Mouse (Mus musculus) C3H10T1/2 (cell line): ENCODE results near the gene Cabp1. TPM values are rescaled to one million over a fixed set of nuclear protein-coding genes. Genes with fewer than 3 reads are reported as not detected.

Source experiments
- polyA plus RNA-seq, 2 experiments: library from polyadenylated mRNA; unstranded; fragments of >200 nt; fragmentation: generic; extraction: Trizol; gene quantifications; one replicate each; pipeline ENCODE4 v1.2.1; 2012; ENCODE audit warnings: missing spikeins in 2 of 2

Cabp1 gene
- polyA plus RNA-seq: under 1 TPM; 0.04 to 0.15 TPM

DNA sequence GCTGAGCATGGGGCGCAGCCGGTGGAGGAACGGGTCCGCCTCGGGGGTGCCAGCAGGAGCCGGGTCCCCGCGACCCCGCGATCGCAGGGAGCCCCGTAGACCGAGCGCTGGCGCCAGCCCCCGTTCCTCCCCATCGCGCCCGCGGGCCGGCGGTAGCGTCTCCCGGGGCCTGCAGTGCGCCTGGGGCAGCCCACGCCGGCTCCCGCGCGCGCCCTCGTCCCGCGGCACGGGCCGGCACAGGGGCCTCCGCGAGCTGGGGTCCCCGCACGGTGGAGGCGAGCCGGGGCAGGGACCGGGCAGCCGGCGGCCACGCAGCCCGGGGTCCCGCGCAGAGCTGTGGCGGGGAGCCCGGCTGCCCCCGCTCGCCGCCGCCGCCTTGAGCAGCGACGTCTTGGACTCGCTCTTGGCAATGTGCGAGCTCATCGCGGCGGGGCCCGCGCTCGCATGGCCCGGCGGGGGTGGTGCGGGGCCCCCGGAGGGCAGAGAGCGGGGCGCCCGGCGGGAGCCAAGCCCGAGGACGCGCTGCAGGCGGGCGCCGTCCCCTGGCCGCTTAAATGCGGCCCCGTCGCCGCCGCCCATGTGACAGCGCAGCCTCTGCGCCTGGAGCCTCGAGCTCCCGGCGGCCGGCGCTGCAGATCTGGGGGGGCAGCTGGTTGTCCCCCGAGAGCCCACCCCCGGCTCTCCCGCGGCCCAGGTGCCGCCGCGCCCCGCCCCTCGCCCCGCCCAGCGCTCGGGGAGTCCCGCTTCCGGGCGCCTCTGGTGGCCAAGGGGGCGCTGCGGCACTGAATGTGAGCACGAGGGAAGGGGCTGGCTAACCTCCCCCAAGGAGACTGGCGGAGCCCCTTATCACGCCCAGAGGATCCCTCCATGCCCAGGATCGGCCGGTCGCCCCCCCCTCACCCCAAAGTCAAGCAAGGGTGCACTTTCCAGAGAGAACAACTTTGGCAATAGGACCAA is at the start of gene Cabp1:
TSS of gene Cabp1 (minus strand) at position 713 of the 957 bp plus-strand sequence.

GRCm38 (mm10) chr5:115235786-115236263 is 41.6 kb upstream of the Cabp1 start, which contains the start of gene Pop5:
Gene Pop5, plus strand, starts transcription at chr5:115235836.

DNA sequence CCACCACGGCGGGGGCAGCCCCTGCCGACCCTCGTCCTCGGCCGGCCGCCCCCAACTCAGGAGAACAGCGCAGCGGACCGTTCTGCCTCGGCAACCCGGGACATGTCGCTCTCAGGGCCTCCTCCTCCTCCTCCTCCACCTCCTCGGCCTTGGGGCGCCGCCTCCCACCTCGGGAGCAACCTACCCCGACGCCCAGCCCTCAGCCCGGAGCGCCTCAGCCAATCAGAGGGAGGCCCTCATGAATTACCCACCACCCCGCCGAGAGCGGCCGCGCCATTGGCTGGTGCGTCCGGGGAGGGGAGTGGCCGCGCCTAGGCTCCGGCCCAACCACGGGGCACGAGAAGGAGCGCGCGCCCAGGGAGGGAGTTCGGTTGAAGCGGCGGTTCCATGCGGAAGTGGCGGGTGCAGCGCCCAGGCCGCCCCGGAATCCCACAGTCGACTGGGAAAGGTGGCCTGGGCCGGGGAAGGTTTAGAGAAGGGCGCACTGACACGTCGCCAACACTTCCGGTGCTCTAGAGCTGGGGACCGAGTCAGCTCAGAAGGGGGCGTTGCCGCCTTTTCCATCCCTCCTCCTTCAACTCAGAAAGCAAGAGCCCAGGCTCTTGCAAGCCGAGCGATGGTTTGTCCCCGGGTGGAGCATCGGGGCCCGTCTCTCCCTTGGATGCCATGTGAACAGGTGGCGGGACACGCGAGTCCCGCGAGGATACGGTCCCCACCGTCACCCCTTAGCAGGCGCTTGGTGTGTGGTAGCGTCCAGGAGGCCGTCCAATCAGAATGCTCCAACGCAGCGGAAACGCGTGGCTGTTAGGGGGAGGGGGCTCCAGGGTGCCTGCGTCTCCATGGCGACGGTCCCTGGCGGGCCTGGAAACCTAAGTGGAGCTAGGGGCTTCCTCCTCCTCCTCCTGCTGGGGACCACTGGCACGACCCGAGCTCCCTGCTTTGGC is 35.9 kb downstream of the Cabp1 start, which contains the start of gene Mlec:
TSS of gene Mlec (minus strand) at position 140 of the 944 bp plus-strand sequence.

DNA sequence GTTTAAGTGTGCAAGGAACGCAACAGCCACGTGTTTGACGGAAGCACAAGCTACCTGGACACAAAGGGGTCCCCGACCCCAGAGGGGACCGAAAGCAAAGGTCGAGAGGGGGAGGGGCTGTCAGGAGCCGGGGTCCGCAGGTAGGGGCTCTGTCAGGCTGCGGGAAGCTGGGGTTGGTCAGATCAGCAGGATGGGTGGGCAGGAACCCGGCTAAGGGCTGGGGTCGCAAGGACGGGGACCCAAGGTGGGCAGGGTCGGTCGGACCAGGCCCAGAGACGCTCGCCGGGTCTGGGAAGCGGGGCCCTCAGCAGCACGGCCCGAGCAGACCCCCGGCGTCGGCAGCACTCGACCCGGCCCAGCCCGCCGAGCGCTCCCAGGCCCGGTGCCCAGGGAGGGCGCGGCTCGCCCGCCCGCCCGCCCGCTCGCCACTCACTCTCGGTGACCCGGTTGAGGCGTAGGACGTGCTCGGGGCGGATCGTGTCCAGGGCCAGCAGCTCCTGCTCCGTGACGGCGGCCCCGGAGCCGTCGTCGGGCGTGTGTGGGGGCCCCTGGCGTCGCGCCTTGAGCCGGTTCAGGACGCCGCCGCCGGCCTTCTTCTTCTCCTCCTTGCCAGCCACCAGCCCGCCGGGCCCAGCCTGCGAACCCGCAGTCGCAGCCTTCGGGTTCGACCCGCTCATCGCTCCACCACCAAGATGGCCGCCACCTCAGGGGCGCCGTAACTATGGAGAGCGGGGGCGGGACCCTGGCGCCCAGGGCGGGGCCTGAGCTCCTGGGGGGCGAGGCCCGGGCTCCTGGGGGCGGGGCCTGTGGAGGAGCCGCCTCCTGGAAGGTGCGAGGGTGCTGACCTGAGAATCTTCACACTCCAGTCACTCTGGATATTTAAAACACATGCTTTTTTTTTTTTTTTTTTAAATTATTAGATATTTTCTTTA is 59.7 kb downstream of the Cabp1 start, which contains the start of gene Unc119b:
TSS of gene Unc119b (minus strand) at position 742 of the 932 bp plus-strand sequence.

DNA sequence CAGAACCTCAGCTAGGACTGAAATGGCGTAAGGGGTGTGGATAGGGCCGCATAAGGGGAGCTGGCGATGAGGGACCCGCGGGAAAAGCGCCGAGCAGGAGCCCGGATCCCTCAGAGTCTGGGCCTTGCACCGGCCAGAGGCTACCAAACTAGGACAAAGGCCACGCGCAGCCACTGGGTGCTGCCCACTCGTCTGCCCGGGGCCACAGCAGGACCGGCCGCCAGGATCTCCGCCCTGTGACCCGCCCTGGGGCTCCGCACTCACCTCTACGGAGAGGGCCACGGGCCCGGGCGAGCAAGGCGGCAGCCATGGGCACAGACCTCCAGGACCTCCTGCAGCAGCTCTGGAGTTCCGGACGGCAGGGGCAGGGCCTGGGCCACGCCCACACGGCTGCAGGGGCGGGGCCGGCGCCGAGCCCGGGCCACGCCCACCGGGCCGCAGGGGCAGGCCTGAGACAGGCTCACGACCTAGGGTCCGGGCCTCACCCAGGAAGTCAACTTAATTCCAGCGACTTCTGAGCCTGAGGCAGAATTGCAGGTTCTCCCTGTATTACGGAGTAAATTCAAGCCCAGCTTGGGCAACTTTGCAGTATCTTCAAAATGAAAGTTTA is 75.1 kb downstream of the Cabp1 start, which contains the start of gene Acads:
TSS of gene Acads (minus strand) at position 386 of the 610 bp plus-strand sequence.

Other genes starting within 250 kb of the Cabp1 start
- not detected for gene Hnf1a, start 223.3 kb downstream of the Cabp1 start, polyA plus RNA-seq
- 10 to 100 TPM in 1 of 2 experiments, 1 to 10 TPM in 1; 10.0 to 36.4 TPM for gene Sppl3, start 183.2 kb downstream of the Cabp1 start, polyA plus RNA-seq
- 10 to 100 TPM in 1 of 2 experiments, 1 to 10 TPM in 1; 4.7 to 13.3 TPM for gene Gm10401, start 96.1 kb downstream of the Cabp1 start, polyA plus RNA-seq
- gene Acads, start 75.0 kb downstream of the Cabp1 start, polyA plus RNA-seq: 10 to 100 TPM; 46.2 to 54.7 TPM
- gene Unc119b, start 59.4 kb downstream of the Cabp1 start, polyA plus RNA-seq: 10 to 100 TPM; 13.3 to 33.6 TPM
- gene Mlec, start 36.2 kb downstream of the Cabp1 start, polyA plus RNA-seq: 10 to 100 TPM; 18.5 to 63.7 TPM
- 100 to 1,000 TPM in 1 of 2 experiments, 10 to 100 TPM in 1; 79.2 to 180 TPM for gene Pop5, start 41.5 kb upstream of the Cabp1 start, polyA plus RNA-seq
- 100 to 1,000 TPM in 1 of 2 experiments, 10 to 100 TPM in 1; 88.2 to 152 TPM for gene Rnf10, start 78.5 kb upstream of the Cabp1 start, polyA plus RNA-seq
- 10 to 100 TPM; 11.0 to 18.1 TPM for gene Coq5, start 85.3 kb upstream of the Cabp1 start, polyA plus RNA-seq
- gene Dynll1, start 106.6 kb upstream of the Cabp1 start, polyA plus RNA-seq: 100 to 1,000 TPM; 474 to 488 TPM
- gene Srsf9, start 132.8 kb upstream of the Cabp1 start, polyA plus RNA-seq: 10 to 100 TPM; 49.7 to 75.2 TPM
- gene Gatc, start 146.8 kb upstream of the Cabp1 start, polyA plus RNA-seq: 10 to 100 TPM in 1 of 2 experiments, 1 to 10 TPM in 1; 3.9 to 12.6 TPM
- gene Triap1, start 146.8 kb upstream of the Cabp1 start, polyA plus RNA-seq: 10 to 100 TPM; 17.9 to 41.0 TPM
- gene Cox6a1, start 154.6 kb upstream of the Cabp1 start, polyA plus RNA-seq: 1,000 to 10,000 TPM; 1,611 to 2,667 TPM
- under 1 TPM; 0.02 to 0.42 TPM for gene Msi1, start 235.2 kb upstream of the Cabp1 start, polyA plus RNA-seq